Mouse (Mus musculus): ENCODE results near the gene Ube2d3. TPM values are rescaled to one million over a fixed set of nuclear protein-coding genes. Genes with fewer than 3 reads are reported as not detected.
"Not testable (repeated sequence)": the region's sequence is repeated elsewhere in the genome, so short reads cannot be mapped to it uniquely, and the experiment has no call there.

Ube2d3 gene
- polyA plus RNA-seq, 1 experiment from 2014 or later = 462 TPM

DNA sequence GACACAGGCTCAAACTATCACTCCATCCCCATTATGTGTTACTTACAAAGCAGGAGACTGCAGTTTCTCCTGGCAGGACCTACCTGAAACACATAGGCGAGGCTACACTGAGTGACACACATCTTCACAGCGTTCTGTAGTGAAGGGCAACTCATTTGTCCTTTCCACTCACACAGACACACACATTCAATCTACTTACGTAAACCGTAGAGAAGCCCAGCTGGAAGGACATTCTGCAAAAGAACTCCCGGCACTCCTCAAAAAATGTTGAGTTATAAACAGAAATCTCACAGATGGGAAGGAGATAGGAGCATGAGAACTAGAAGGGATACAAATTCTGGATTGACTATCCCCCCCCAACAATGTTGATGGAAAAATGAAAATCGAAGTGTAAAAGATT lies 38.3 kb downstream of the Ube2d3 start:
- Histone ChIP-seq H3K27ac (replicated peaks) (no peak overlapping the region), H3K36me3 (no peaks in the 10 kb centered on the region), H3K4me3 (replicated peaks) (no peak overlapping the region), H3K4me1 (no peaks in the 10 kb centered on the region), H3K9ac (no peak overlapping the region), H3K27me3 (no peaks in the 10 kb centered on the region), H3K4me2 (replicated peaks) (no peak overlapping the region), H3K9me3 (replicated peaks) (no peaks in the 10 kb centered on the region)
- ATAC-seq (ENCODE audit: insufficient number of reproducible peaks, low FRiP score, low TSS enrichment, low read depth) = no peak
- 75% methylated on average over 6 of the region's 6 CpGs for WGBS

- no peaks in the 10 kb centered on the region for H3K9me3 ChIP-seq (replicated peaks)
- H3K4me1 ChIP-seq = no peaks in the 10 kb centered on the region
- H3K36me3 ChIP-seq = no peaks in the 10 kb centered on the region
- no peak overlapping the region for H3K4me2 ChIP-seq (replicated peaks)
- whole genome bisulfite sequencing = 88% methylated on average over 2 of the region's 2 CpGs
- no peak for ATAC-seq (ENCODE audit: insufficient number of reproducible peaks, low FRiP score, low TSS enrichment, low read depth)
- no peak overlapping the region for H3K9ac ChIP-seq
- no peaks in the 10 kb centered on the region for H3K27me3 ChIP-seq
- no peak overlapping the region for H3K4me3 ChIP-seq (replicated peaks)
- H3K27ac ChIP-seq (replicated peaks) = no peak overlapping the region
Observed at GRCm38 (mm10) chr3:135476977-135477376, 39.0 kb downstream of the Ube2d3 start.

- 80% methylated on average over 5 of the region's 5 CpGs for whole genome bisulfite sequencing
- H3K4me1 ChIP-seq; H3K4me3 ChIP-seq (replicated peaks); H3K36me3 ChIP-seq; H3K27me3 ChIP-seq; H3K4me2 ChIP-seq (replicated peaks); H3K9ac ChIP-seq; H3K27ac ChIP-seq (replicated peaks); ATAC-seq (ENCODE audit: insufficient number of reproducible peaks, low FRiP score, low TSS enrichment, low read depth); H3K9me3 ChIP-seq (replicated peaks): not testable (repeated sequence)
Observed at GRCm38 (mm10) chr3:135479090-135479489, 41.1 kb downstream of the Ube2d3 start.

DNA sequence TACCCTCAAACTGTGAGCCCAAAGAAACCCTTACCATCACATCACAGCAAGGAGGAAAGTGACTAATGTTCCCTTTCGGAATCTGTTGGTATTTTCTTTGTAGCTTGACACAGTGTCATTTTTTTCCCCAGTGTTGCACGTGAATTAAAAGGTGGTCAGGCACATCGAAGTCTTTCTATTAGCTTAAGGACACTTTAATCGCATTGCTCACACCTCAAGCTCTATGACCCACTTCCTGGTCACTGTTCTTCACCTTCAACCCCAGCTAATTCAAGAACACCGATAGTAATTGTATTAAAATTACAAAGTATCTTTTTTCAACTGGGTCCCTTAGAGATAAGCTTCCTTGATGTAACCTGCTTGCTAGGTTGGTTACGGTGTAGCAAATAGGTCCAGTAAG lies 42.8 kb downstream of the Ube2d3 start:
- Histone ChIP-seq H3K9ac (no peak overlapping the region), H3K4me2 (replicated peaks) (no peak overlapping the region)
- WGBS = 86% methylated on average over 6 of the region's 6 CpGs

GRCm38 (mm10) chr3:135481608-135482007 lies 43.7 kb downstream of the Ube2d3 start:
- no peak for ATAC-seq (ENCODE audit: insufficient number of reproducible peaks, low FRiP score, low TSS enrichment, low read depth)
- peaks cover 12% of the 10 kb centered on the region; the same call in 1 of the 2 replicates for H3K4me1 ChIP-seq
- WGBS = 88% methylated on average over 3 of the region's 3 CpGs
- H3K36me3 ChIP-seq = no peaks in the 10 kb centered on the region
- H3K27me3 ChIP-seq = no peaks in the 10 kb centered on the region
- H3K4me3 ChIP-seq (replicated peaks) = no peak overlapping the region
- no peak overlapping the region for H3K27ac ChIP-seq (replicated peaks)
- H3K9me3 ChIP-seq (replicated peaks) = no peaks in the 10 kb centered on the region
- H3K9ac ChIP-seq = no peak overlapping the region
- H3K4me2 ChIP-seq (replicated peaks) = no peak overlapping the region

More for the DNA sequence above, 42.8 kb downstream of the Ube2d3 start:
- Histone ChIP-seq H3K9me3 (replicated peaks) (no peaks in the 10 kb centered on the region), H3K27ac (replicated peaks) (no peak overlapping the region), H3K27me3 (no peaks in the 10 kb centered on the region), H3K36me3 (no peaks in the 10 kb centered on the region), H3K4me3 (replicated peaks) (no peak overlapping the region), H3K4me1 (peaks cover 9% of the 10 kb centered on the region; the same call in 1 of the 2 replicates)
- no peak for ATAC-seq (ENCODE audit: insufficient number of reproducible peaks, low FRiP score, low TSS enrichment, low read depth)

- H3K9ac ChIP-seq; H3K27ac ChIP-seq (replicated peaks); H3K36me3 ChIP-seq; H3K9me3 ChIP-seq (replicated peaks); ATAC-seq (ENCODE audit: insufficient number of reproducible peaks, low FRiP score, low TSS enrichment, low read depth); H3K27me3 ChIP-seq: not testable (repeated sequence)
- Histone ChIP-seq H3K4me1 (peaks cover 12% of the 10 kb centered on the region; the same call in 1 of the 2 replicates), H3K4me2 (replicated peaks) (peak overlapping the region; percentile 98; the same call in 1 of the 2 replicates), H3K4me3 (replicated peaks) (peak overlapping the region; percentile 61; the same call in 1 of the 2 replicates)
- WGBS = 89% methylated on average over 15 of the region's 15 CpGs
Observed at GRCm38 (mm10) chr3:135484650-135485049, 46.7 kb downstream of the Ube2d3 start.

GRCm38 (mm10) chr3:135485128-135485899 lies 47.4 kb downstream of the Ube2d3 start, which contains the start of gene Manba:
Manba (plus strand) TSS chr3:135485611.
- H3K36me3 ChIP-seq = no peaks in the 10 kb centered on the region
- WGBS = 2% methylated on average over 48 of the region's 48 CpGs
- no peaks in the 10 kb centered on the region for H3K9me3 ChIP-seq (replicated peaks)
- no peaks in the 10 kb centered on the region for H3K27me3 ChIP-seq
- H3K9ac ChIP-seq = peak within 1 kb of the TSS; percentile 40; the same call in 1 of the 2 replicates
- H3K27ac ChIP-seq (replicated peaks) = no peak within 1 kb of the TSS
- H3K4me3 ChIP-seq (replicated peaks) = peak within 1 kb of the TSS; percentile 61
- peak within 1 kb of the TSS; percentile 98 for H3K4me2 ChIP-seq (replicated peaks)
- peak; percentile 79 for ATAC-seq (ENCODE audit: insufficient number of reproducible peaks, low FRiP score, low TSS enrichment, low read depth)
- peaks cover 12% of the 10 kb centered on the region; the same call in 1 of the 2 replicates for H3K4me1 ChIP-seq

GRCm38 (mm10) chr3:135485900-135486241 lies 47.9 kb downstream of the Ube2d3 start:
- no peak overlapping the region for H3K27ac ChIP-seq (replicated peaks)

DNA sequence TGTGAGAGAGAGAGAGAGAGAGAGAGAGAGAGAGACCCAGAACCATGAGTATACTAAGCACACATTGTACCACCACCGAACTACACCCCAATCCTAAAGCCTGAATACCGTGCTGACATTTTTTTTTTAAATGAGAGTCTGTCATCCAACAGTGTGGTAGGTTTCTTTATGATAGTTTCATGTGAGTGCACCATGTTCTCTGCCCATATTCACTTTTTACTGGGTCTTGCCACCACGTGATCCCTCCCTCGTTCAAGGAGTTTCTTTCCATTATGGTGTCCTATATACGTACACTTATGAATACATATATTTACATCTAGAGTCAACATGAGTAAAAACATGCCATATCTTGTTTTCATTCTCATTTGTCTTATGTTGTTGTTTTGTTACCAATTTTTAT lies 48.4 kb downstream of the Ube2d3 start:
- Histone ChIP-seq H3K9ac (no peak overlapping the region), H3K27ac (replicated peaks) (no peak overlapping the region), H3K4me1 (peaks cover 12% of the 10 kb centered on the region; the same call in 1 of the 2 replicates), H3K4me3 (replicated peaks) (no peak overlapping the region), H3K27me3 (no peaks in the 10 kb centered on the region), H3K9me3 (replicated peaks) (no peaks in the 10 kb centered on the region), H3K4me2 (replicated peaks) (peak overlapping the region; percentile 98; the same call in 1 of the 2 replicates), H3K36me3 (no peaks in the 10 kb centered on the region)
- 78% methylated on average over 5 of the region's 5 CpGs for WGBS
- ATAC-seq (ENCODE audit: insufficient number of reproducible peaks, low FRiP score, low TSS enrichment, low read depth) = no peak

More at GRCm38 (mm10) chr3:135485900-135486241, 47.9 kb downstream of the Ube2d3 start:
- peak overlapping the region; percentile 61 for H3K4me3 ChIP-seq (replicated peaks)
- ATAC-seq (ENCODE audit: insufficient number of reproducible peaks, low FRiP score, low TSS enrichment, low read depth) = 0 out of 2 replicates have a peak, but pooled peaks have one; percentile 1
- WGBS = 11% methylated on average over 9 of the region's 9 CpGs
- H3K27me3 ChIP-seq = no peaks in the 10 kb centered on the region
- H3K36me3 ChIP-seq = no peaks in the 10 kb centered on the region
- peak overlapping the region; percentile 40; the same call in 1 of the 2 replicates for H3K9ac ChIP-seq
- H3K9me3 ChIP-seq (replicated peaks) = no peaks in the 10 kb centered on the region
- peak overlapping the region; percentile 98 for H3K4me2 ChIP-seq (replicated peaks)
- peaks cover 12% of the 10 kb centered on the region; the same call in 1 of the 2 replicates for H3K4me1 ChIP-seq

DNA sequence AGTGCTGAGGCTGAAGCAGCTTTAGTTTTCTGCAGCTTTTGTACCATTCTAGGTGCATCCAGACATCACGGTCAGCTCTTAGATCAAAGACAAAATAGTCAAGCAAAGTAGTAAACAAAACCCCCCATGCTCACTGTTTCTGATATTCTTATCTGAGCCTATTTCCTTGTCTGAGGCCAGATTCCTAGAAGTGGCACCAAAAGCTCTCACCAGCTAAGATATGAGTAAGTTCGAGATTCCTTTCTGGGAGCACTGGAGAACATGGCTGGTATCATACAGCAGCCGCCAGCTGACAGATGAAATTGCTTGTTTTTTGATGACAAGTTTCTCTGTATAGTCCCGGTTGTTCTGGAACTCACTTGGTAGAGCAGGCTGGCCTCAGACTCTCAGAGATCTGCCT lies 49.9 kb downstream of the Ube2d3 start:
- 85% methylated on average over 4 of the region's 4 CpGs for WGBS
- Histone ChIP-seq H3K4me1 (peaks cover 12% of the 10 kb centered on the region; the same call in 1 of the 2 replicates), H3K9ac (no peak overlapping the region), H3K4me2 (replicated peaks) (no peak overlapping the region), H3K27me3 (no peaks in the 10 kb centered on the region), H3K4me3 (replicated peaks) (no peak overlapping the region), H3K36me3 (no peaks in the 10 kb centered on the region), H3K9me3 (replicated peaks) (no peaks in the 10 kb centered on the region), H3K27ac (replicated peaks) (no peak overlapping the region)
- no peak for ATAC-seq (ENCODE audit: insufficient number of reproducible peaks, low FRiP score, low TSS enrichment, low read depth)

DNA sequence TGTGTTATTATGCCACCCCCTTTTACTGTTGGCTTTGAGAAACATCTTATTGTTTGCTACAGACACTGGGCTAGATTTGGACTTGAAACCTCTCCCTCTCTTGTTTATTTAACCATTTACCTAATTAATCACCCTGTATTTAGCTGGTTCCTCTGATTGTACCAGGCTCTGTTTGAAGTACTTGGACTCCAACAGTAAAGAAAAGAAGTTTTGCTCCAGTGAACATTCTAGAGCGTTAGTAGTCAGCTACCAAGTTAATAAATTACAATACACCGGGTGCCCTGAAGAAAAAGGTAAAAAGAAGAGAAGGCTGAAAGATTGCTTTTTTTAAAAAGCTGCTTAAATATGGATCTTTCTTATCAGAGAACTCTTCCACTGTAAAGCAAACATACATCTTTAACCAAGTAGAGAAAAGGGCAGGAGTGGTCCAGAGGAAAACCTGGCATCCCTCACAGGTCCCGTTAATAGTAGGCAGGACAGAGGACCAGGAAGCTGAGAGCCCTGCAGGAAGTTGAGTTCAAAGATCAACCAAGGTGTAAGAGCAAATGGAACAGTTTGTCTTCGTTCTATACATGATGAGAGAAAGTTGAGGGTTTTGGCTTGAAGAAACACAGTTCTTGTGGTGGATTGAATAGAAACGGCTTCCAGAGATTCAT lies 52.0 kb downstream of the Ube2d3 start:
- no peak overlapping the region for H3K4me3 ChIP-seq (replicated peaks)
- no peaks in the 10 kb centered on the region for H3K27me3 ChIP-seq
- peaks cover 10% of the 10 kb centered on the region; the same call in 1 of the 2 replicates for H3K4me1 ChIP-seq
- H3K9ac ChIP-seq = no peak overlapping the region
- 84% methylated on average over 5 of the region's 5 CpGs for WGBS
- ATAC-seq (ENCODE audit: insufficient number of reproducible peaks, low FRiP score, low TSS enrichment, low read depth) = no peak
- no peak overlapping the region for H3K4me2 ChIP-seq (replicated peaks)
- no peak overlapping the region for H3K27ac ChIP-seq (replicated peaks)
- no peaks in the 10 kb centered on the region for H3K36me3 ChIP-seq
- H3K9me3 ChIP-seq (replicated peaks) = no peaks in the 10 kb centered on the region

Measured in embryonic facial prominence, embryonic 15.5 days (tissue).